Mouse (Mus musculus): Measurements from ENCODE around the gene Sash1. TPM values are rescaled to one million over a fixed set of nuclear protein-coding genes. Genes with fewer than 3 reads are reported as not detected.

Gene Sash1
- polyA plus RNA-seq, 1 experiment from 2014 or later, result 2.8 TPM

GRCm38 (mm10) chr10:8776791-8777190 is 109.1 kb downstream of the Sash1 start:
- Histone ChIP-seq H3K27me3 (replicated peaks; ENCODE audit: control insufficient read depth, insufficient read depth, low read length) (no peaks in the 10 kb centered on the region), H3K4me2 (ENCODE audit: low read depth, low read length) (no peak overlapping the region), H3K4me3 (ENCODE audit: low read length) (no peak overlapping the region), H3K9me3 (ENCODE audit: control insufficient read depth, low read length) (no peaks in the 10 kb centered on the region), H3K27ac (ENCODE audit: low read length) (no peak overlapping the region), H3K36me3 (ENCODE audit: control insufficient read depth, insufficient read depth, low read length) (peaks cover 2% of the 10 kb centered on the region; the same call in 1 of the 2 replicates), H3K4me1 (ENCODE audit: control insufficient read depth, insufficient read depth, low read length) (peaks cover 6% of the 10 kb centered on the region), H3K9ac (ENCODE audit: low read depth, low read length) (no peak overlapping the region)
- ATAC-seq, result no peak
- 96% methylated on average over 2 of the region's 2 CpGs for WGBS

- peaks cover 6% of the 10 kb centered on the region for H3K4me1 ChIP-seq (ENCODE audit: control insufficient read depth, insufficient read depth, low read length)
- H3K9ac ChIP-seq (ENCODE audit: low read depth, low read length), result no peak overlapping the region
- no peak overlapping the region for H3K4me3 ChIP-seq (ENCODE audit: low read length)
- no peak overlapping the region for H3K27ac ChIP-seq (ENCODE audit: low read length)
- H3K36me3 ChIP-seq (ENCODE audit: control insufficient read depth, insufficient read depth, low read length), result peaks cover 2% of the 10 kb centered on the region; the same call in 1 of the 2 replicates
- no peak overlapping the region for H3K4me2 ChIP-seq (ENCODE audit: low read depth, low read length)
- 68% methylated on average over 2 of the region's 2 CpGs for WGBS
- no peaks in the 10 kb centered on the region for H3K27me3 ChIP-seq (replicated peaks; ENCODE audit: control insufficient read depth, insufficient read depth, low read length)
- no peak for ATAC-seq
- H3K9me3 ChIP-seq (ENCODE audit: control insufficient read depth, low read length), result no peaks in the 10 kb centered on the region
Observed at GRCm38 (mm10) chr10:8775794-8776193, 110.1 kb downstream of the Sash1 start.

- 67% methylated on average over 4 of the region's 4 CpGs for WGBS
- H3K9me3 ChIP-seq (ENCODE audit: control insufficient read depth, low read length), result 0 out of 2 replicates have a peak, but pooled peaks cover 3% of the 10 kb centered on the region
- H3K9ac ChIP-seq (ENCODE audit: low read depth, low read length), result no peak overlapping the region
- H3K27me3 ChIP-seq (replicated peaks; ENCODE audit: control insufficient read depth, insufficient read depth, low read length), result no peaks in the 10 kb centered on the region
- no peak overlapping the region for H3K27ac ChIP-seq (ENCODE audit: low read length)
- H3K4me2 ChIP-seq (ENCODE audit: low read depth, low read length), result no peak overlapping the region
- H3K4me1 ChIP-seq (ENCODE audit: control insufficient read depth, insufficient read depth, low read length), result peaks cover 6% of the 10 kb centered on the region
- peak; percentile 86 for ATAC-seq
- H3K36me3 ChIP-seq (ENCODE audit: control insufficient read depth, insufficient read depth, low read length), result no peaks in the 10 kb centered on the region
- H3K4me3 ChIP-seq (ENCODE audit: low read length), result no peak overlapping the region
Observed at GRCm38 (mm10) chr10:8772464-8773209, 113.2 kb downstream of the Sash1 start.

- WGBS, result 93% methylated on average over 12 of the region's 12 CpGs
- no peaks in the 10 kb centered on the region for H3K27me3 ChIP-seq (replicated peaks; ENCODE audit: control insufficient read depth, insufficient read depth, low read length)
- H3K4me1 ChIP-seq (ENCODE audit: control insufficient read depth, insufficient read depth, low read length), result peaks cover 6% of the 10 kb centered on the region
- 0 out of 2 replicates have a peak, but pooled peaks cover 3% of the 10 kb centered on the region for H3K9me3 ChIP-seq (ENCODE audit: control insufficient read depth, low read length)
- H3K9ac ChIP-seq (ENCODE audit: low read depth, low read length), result no peak overlapping the region
- H3K4me3 ChIP-seq (ENCODE audit: low read length), result no peak overlapping the region
- H3K36me3 ChIP-seq (ENCODE audit: control insufficient read depth, insufficient read depth, low read length), result no peaks in the 10 kb centered on the region
- ATAC-seq, result no peak
- no peak overlapping the region for H3K4me2 ChIP-seq (ENCODE audit: low read depth, low read length)
- no peak overlapping the region for H3K27ac ChIP-seq (ENCODE audit: low read length)
Observed at GRCm38 (mm10) chr10:8770931-8771653, 114.8 kb downstream of the Sash1 start.

GRCm38 (mm10) chr10:8768654-8769053 is 117.2 kb downstream of the Sash1 start:
- no peak for ATAC-seq

GRCm38 (mm10) chr10:8767381-8767780 is 118.5 kb downstream of the Sash1 start:
- Histone ChIP-seq H3K9me3 (ENCODE audit: control insufficient read depth, low read length) (0 out of 2 replicates have a peak, but pooled peaks cover 3% of the 10 kb centered on the region), H3K4me1 (ENCODE audit: control insufficient read depth, insufficient read depth, low read length) (peaks cover 9% of the 10 kb centered on the region), H3K4me2 (ENCODE audit: low read depth, low read length) (no peak overlapping the region), H3K27ac (ENCODE audit: low read length) (no peak overlapping the region), H3K4me3 (ENCODE audit: low read length) (no peak overlapping the region), H3K36me3 (ENCODE audit: control insufficient read depth, insufficient read depth, low read length) (no peaks in the 10 kb centered on the region), H3K27me3 (replicated peaks; ENCODE audit: control insufficient read depth, insufficient read depth, low read length) (no peaks in the 10 kb centered on the region), H3K9ac (ENCODE audit: low read depth, low read length) (no peak overlapping the region)
- ATAC-seq, result no peak
- 70% methylated on average over 5 of the region's 5 CpGs for WGBS

More at GRCm38 (mm10) chr10:8768654-8769053, 117.2 kb downstream of the Sash1 start:
- H3K4me3 ChIP-seq (ENCODE audit: low read length), result no peak overlapping the region
- no peak overlapping the region for H3K4me2 ChIP-seq (ENCODE audit: low read depth, low read length)
- no peaks in the 10 kb centered on the region for H3K27me3 ChIP-seq (replicated peaks; ENCODE audit: control insufficient read depth, insufficient read depth, low read length)
- 0 out of 2 replicates have a peak, but pooled peaks cover 3% of the 10 kb centered on the region for H3K9me3 ChIP-seq (ENCODE audit: control insufficient read depth, low read length)
- WGBS, result 78% methylated on average over 8 of the region's 8 CpGs
- no peak overlapping the region for H3K9ac ChIP-seq (ENCODE audit: low read depth, low read length)
- peaks cover 6% of the 10 kb centered on the region for H3K4me1 ChIP-seq (ENCODE audit: control insufficient read depth, insufficient read depth, low read length)
- H3K27ac ChIP-seq (ENCODE audit: low read length), result no peak overlapping the region
- no peaks in the 10 kb centered on the region for H3K36me3 ChIP-seq (ENCODE audit: control insufficient read depth, insufficient read depth, low read length)

- no peak for ATAC-seq
- Histone ChIP-seq H3K4me3 (ENCODE audit: low read length) (no peak overlapping the region), H3K4me2 (ENCODE audit: low read depth, low read length) (no peak overlapping the region)
Observed at GRCm38 (mm10) chr10:8765922-8766522, 119.8 kb downstream of the Sash1 start.

GRCm38 (mm10) chr10:8762771-8763170 is 123.1 kb downstream of the Sash1 start:
- 42% methylated on average over 12 of the region's 12 CpGs for WGBS
- H3K27ac ChIP-seq (ENCODE audit: low read length), result peak overlapping the region; percentile 57
- peak overlapping the region; percentile 42 for H3K4me2 ChIP-seq (ENCODE audit: low read depth, low read length)
- peaks cover 15% of the 10 kb centered on the region for H3K4me1 ChIP-seq (ENCODE audit: control insufficient read depth, insufficient read depth, low read length)
- no peak for ATAC-seq
- no peaks in the 10 kb centered on the region for H3K36me3 ChIP-seq (ENCODE audit: control insufficient read depth, insufficient read depth, low read length)
- 0 out of 2 replicates have a peak overlapping the region, but pooled peaks have one; percentile 17 for H3K9ac ChIP-seq (ENCODE audit: low read depth, low read length)
- no peaks in the 10 kb centered on the region for H3K27me3 ChIP-seq (replicated peaks; ENCODE audit: control insufficient read depth, insufficient read depth, low read length)
- H3K4me3 ChIP-seq (ENCODE audit: low read length), result peak overlapping the region; percentile 32
- no peaks in the 10 kb centered on the region for H3K9me3 ChIP-seq (ENCODE audit: control insufficient read depth, low read length)

More at GRCm38 (mm10) chr10:8765922-8766522, 119.8 kb downstream of the Sash1 start:
- peaks cover 12% of the 10 kb centered on the region for H3K4me1 ChIP-seq (ENCODE audit: control insufficient read depth, insufficient read depth, low read length)
- 0 out of 2 replicates have a peak, but pooled peaks cover 3% of the 10 kb centered on the region for H3K9me3 ChIP-seq (ENCODE audit: control insufficient read depth, low read length)
- H3K9ac ChIP-seq (ENCODE audit: low read depth, low read length), result no peak overlapping the region
- 79% methylated on average over 10 of the region's 10 CpGs for WGBS
- no peaks in the 10 kb centered on the region for H3K36me3 ChIP-seq (ENCODE audit: control insufficient read depth, insufficient read depth, low read length)
- H3K27ac ChIP-seq (ENCODE audit: low read length), result no peak overlapping the region
- H3K27me3 ChIP-seq (replicated peaks; ENCODE audit: control insufficient read depth, insufficient read depth, low read length), result no peaks in the 10 kb centered on the region

GRCm38 (mm10) chr10:8762209-8762701 is 123.6 kb downstream of the Sash1 start:
- H3K4me2 ChIP-seq (ENCODE audit: low read depth, low read length), result peak overlapping the region; percentile 42
- peak overlapping the region; percentile 32 for H3K4me3 ChIP-seq (ENCODE audit: low read length)
- 28% methylated on average over 14 of the region's 14 CpGs for WGBS
- H3K27me3 ChIP-seq (replicated peaks; ENCODE audit: control insufficient read depth, insufficient read depth, low read length), result no peaks in the 10 kb centered on the region
- no peaks in the 10 kb centered on the region for H3K36me3 ChIP-seq (ENCODE audit: control insufficient read depth, insufficient read depth, low read length)
- peak; percentile 47; the same call in 1 of the 2 replicates for ATAC-seq
- H3K9ac ChIP-seq (ENCODE audit: low read depth, low read length), result peak overlapping the region; percentile 17
- H3K4me1 ChIP-seq (ENCODE audit: control insufficient read depth, insufficient read depth, low read length), result peaks cover 16% of the 10 kb centered on the region
- H3K9me3 ChIP-seq (ENCODE audit: control insufficient read depth, low read length), result no peaks in the 10 kb centered on the region
- peak overlapping the region; percentile 57 for H3K27ac ChIP-seq (ENCODE audit: low read length)
